Mouse (Mus musculus) spleen, postnatal 10 days (tissue): Measurements from ENCODE around the gene Kif3a.
A peak's percentile ranks its signal among the peaks of the same experiment; 100 is the strongest.

Experiments
- DNase-seq, 2 experiments: peaks; one replicate each; pipeline ENCODE4 v3.0.0; 2021 to 2022; ENCODE audit warnings: low spot score in 2 of 2

Gene Kif3a

DNA sequence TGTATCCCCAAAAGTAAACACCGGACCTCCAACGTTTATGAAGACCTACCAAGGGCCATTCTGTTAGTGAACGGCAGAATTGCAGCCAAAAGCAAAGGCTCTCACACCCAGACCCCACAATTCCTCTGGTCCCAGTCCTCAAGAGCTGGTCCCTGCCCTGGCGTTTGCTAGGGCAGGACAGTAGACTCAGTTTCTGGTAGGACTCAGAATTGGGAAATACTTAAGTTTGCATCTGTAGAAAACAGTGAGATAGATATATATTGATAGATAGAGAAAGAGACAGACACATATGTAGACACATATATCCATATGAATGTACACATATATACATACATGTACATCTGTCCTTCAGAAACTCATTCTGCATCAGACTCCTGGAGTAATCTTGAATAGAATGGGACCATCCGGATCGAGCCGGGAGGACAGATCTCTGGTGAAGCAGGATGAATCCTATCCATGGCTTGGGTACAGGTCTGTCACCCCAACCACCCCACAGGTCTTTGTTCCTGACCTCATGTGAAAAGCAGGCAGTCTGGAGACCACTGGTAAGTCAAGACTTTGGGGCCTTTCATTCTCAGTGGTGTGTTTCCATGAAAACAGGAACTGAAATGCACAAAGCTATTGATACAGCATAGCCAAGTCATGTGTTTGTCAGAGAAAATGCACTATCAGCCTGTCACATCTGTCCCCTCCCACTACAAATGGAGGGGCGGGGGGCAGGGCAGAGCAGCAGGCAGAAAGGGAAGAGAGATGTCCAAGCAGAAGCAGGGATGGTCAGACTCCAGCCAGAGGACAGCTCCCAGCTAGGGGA is 49.8 kb downstream of the Kif3a start:
- DNase-seq, result no peak

GRCm38 (mm10) chr11:53617562-53618109 is 50.5 kb downstream of the Kif3a start:
- no peak for DNase-seq

DNA sequence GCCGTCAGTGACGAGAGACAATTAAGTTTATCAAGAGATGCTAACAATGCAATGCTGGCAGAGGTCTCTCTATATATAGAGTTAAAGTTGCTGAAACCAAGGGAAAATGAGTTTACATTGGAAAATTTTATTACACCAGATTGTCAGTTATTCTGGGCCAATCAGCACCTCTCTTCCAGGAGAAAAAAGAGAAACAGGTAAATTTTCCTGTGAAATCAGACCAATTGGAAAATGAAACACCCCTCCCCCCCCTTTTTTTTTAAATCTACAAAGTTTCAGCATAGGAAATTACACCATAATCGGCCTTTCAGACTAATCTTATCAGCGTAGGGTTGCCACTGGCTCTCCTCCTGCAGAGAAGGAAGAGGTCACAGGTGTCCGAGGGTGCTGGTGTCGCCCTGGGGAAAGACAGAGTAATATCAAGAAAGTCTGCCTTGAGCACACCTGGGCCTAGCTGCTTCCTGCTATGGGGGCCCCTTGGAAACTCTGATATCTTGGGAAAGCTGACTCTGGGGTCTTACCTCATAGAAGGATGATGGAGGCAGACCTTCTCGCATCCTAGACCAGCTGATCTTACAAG is 51.5 kb downstream of the Kif3a start, which contains the start of gene Il4:
TSS of gene Il4 (minus strand) at position 51 of the 580 bp plus-strand sequence.
- DNase-seq, result no peak

DNA sequence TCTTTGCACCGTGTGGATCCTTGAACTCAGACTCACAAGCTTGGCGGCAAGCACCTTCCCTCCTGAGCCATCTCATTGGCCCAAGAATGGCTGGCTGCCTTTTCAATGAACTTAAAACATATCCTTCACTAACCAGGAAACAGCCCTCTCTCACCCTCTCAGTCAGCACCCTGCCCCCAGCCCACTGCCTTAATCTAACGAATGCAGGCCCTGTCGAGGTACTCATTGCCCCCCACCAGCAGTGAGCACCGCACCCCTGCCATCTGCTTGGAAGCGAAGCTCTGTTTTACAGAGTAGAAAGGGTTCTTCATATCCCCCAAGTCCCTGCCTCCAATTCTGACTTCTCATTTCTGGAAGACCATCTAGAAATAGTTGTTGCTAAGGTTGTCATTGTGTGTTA is 52.2 kb downstream of the Kif3a start:
- DNase-seq, result no peak

- no peak for DNase-seq
Observed at GRCm38 (mm10) chr11:53620094-53620493, 52.9 kb downstream of the Kif3a start.

DNA sequence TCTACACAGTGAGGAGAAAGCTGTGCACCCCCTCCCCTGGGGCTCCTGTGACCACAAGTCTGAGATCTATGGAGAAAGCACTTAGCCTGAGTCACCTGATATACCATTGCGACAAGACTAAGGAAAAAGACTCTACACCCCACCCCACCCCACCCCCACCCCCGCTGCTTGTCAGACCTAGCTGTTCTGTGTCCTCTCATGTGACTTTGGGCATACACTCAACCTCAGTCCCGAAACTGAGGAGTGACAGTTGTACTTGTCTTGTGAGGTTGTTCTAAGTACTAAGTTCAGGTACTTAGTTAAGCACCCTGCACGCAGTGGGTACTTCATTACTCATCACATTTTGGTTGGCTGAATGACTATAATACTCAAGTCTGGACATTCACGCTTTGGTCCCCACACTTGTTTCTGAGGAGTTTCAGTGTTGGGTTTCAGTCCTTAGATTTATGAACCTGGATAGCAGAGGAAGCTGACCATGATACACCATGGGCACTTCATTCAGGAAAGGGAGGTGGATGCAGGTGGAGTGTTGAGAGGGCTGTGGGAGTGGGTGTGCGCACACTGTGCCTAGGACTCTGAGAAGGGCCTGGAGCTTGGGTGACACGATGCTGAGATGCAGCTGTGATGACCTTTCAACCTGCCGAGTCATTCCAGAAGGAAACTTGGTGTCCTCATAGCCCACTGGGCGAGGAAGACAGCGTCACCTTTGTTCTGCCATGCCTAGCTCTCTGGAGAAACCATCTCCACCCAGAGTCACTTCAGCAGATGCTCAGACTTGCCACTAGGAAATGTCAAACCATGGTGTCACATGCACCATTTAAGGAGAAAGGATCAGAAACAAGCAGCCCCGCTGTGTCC is 54.6 kb downstream of the Kif3a start:
- no peak for DNase-seq

DNA sequence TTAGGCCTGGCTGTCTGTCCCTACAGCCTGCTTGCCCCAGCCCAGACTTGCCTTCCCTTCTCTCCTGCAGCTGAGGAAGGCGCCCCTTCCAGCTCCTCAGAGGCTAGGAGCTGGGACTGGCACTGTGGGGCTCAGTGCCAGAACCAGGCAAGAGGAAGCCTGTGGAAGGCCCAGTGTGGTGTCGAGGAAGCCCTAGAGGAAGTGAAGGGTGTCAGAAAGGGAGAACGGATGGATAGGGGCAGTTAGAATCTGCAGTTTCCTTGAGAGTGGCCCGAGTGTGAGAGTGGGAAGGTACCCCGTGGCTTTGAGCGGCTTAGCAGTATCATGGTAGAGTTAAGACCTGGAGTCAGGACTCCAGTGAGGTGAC is 55.2 kb downstream of the Kif3a start:
- DNase-seq, result no peak

GRCm38 (mm10) chr11:53623573-53623972 is 56.4 kb downstream of the Kif3a start:
- DNase-seq, result no peak

GRCm38 (mm10) chr11:53624124-53624523 is 56.9 kb downstream of the Kif3a start:
- DNase-seq, result no peak

GRCm38 (mm10) chr11:53626802-53627373 is 59.7 kb downstream of the Kif3a start:
- DNase-seq, result no peak

DNA sequence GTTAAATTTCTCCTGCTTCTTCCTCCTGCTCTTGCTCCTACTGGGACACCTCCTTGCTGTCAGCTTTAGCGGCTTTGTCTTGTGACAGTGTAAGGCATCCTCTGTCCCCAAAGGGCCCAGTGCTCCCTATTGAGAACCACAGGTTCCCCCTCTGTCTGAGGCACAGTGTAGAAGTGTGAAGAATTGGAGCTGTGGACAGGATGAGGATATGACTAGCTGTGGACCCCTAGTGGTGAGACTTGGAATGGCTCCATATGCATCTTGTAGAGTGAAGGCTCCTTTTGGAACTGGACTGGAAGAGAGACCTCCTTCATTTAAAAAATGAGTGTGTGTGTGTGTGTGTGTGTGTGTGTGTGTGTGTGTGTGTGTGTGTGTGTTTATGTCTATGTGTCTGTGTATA is 60.7 kb downstream of the Kif3a start:
- peak; percentile 75 to 85 for DNase-seq

DNA sequence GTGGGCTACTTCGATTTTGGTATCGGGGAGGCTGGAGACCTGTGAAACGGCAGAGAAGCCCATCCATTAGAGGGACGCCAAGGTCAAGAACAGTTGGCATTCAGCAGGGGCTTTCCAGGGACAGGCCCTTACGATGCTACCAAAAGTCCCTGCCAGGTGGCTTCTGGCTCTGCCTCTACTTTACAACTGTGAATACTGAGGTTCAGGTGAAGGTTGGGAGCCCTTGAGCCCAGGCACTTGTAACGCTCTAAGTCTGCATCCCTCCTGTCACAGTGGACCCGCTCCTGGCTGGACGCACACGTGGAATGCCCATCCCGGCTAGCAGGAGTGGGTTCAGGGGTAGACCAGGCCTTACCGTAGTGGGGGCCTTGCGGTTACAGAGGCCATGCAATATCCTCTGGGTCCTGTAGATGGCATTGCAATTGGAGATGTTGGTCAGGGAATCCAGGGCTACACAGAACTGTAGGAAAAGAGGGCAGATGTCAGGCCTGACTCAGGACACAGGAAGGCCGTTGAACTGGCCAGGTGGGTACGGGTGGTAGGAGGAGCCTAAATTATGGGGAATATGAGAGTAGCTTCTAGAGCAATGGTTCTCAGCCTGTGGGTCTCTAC is 65.0 kb downstream of the Kif3a start:
- DNase-seq, result no peak

DNA sequence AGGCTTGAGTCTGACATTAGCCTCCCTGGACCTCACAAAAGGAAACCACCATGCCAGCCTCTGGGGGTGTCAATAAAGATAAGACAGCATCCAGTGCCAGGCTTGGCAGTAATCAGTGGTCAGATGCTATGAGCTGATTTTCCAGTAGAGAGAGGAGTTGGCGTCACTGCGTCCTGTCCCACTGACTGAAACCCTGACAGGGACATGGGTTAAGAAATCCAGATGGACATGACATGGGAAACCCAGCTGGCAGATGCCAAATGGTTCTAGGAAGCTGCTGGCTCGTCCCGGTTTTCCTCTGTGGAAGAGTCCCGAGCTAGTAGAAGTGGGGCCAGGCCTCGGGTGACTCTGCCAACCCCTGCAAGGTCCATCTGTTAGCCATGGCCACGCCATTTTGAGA is 66.5 kb downstream of the Kif3a start:
- DNase-seq, result no peak

DNA sequence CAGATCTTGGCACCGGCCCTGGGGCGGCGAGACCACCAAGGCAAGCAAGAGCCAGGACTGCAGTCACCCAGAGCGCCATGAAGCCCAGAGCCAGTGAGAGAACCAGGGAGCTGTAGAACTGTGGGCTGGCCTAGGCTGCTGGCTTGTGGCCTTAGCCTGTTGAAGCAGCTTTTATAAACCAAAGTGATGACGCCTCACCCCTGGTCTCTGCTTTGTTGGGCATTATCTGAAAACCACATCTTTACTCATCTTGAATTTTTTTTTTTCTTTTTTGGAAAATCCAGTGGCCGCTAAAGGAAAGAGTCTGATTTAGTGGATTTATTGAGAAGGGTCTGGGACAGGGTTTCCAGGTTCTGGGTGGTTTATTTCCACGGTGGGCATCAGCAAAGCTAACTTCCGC is 67.4 kb downstream of the Kif3a start, which contains the start of gene Il13:
TSS of gene Il13 (minus strand) at position 147 of the 400 bp plus-strand sequence.
- no peak for DNase-seq

- no peak for DNase-seq
Observed at GRCm38 (mm10) chr11:53635590-53636182, 68.5 kb downstream of the Kif3a start.

GRCm38 (mm10) chr11:53636183-53636646 is 69.0 kb downstream of the Kif3a start:
- no peak for DNase-seq

DNA sequence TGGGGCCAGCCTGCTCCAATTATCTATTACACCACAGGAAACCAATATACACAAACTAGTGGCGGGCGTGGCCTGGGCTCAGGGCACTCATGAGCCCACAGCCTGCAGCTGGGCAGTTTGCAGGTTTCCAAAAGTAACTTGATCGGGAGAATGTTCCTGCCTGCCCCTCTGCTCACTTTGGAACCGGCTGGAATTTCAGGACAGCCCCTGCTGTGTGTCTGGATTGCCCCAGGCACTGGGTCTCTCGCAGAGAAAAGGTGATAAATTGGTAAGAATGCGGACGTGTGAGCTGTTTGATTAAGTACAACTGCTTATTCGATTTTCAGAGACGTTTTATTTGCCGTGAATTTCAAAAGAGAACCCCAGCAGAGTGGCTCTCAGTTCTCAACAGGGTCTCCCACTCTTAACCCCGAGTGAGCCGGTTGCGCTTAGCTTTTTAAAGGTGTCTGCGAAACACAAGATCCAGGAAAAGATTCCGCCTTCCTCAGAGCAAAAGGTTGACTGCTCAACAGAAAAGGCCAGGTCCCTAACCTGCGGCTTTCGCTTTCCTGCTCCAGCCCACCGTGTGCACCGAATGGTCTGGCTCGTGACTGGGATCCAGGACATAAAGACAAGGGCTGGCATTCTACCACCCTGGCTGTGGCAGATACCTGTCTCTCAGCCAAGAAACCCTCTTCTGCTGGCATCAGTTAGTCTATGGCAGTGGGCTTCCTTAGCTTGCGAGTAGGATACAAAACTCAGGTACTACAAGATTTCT is 70.0 kb downstream of the Kif3a start:
- no peak for DNase-seq

DNA sequence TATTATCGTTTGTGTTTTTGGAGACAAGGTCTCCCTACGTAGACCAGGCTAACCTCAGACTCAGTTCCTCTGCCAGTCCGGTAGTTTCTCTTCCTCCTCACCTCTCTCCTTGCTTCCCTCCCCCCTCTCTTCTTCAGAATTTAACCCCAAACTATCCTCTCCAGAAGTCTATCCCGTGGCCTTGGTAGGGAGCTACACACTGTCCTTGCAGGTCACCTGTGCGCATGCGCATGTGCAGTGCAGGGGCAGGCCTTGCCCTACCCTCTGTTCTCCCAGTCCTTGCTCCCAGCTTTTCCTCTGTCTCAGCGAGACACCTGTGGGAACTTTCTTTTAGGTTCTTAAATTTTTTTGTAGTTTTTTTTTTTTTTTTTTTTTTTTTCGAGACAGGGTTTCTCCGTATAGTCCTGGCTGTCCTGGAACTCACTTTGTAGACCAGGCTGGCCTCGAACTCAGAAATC is 70.7 kb downstream of the Kif3a start:
- no peak for DNase-seq

GRCm38 (mm10) chr11:53642744-53643279 is 75.6 kb downstream of the Kif3a start:
- DNase-seq, result peak in 1 of 2 experiments; percentile 38

GRCm38 (mm10) chr11:53644017-53644416 is 76.8 kb downstream of the Kif3a start:
- no peak for DNase-seq
